Mouse (Mus musculus) brain, embryonic 14.5 days (tissue): ENCODE measurements at regions not wholly inside any gene's neighbourhood (a gene's known extent, or its start where the extent isn't known, plus 50 kb on each side); places are given as distances from the start of the nearest gene placed in this dataset.

Source experiments
- CTCF ChIP-seq: fragments of 200-500 bp; IDR thresholded peaks from 2 replicates; pipeline ENCODE4 v1.5.1; 2012; ENCODE audit warnings: inconsistent platforms, mild to moderate bottlenecking, moderate library complexity, borderline replicate concordance; ENCODE audit not compliant: insufficient read depth, insufficient read length; ENCODE audit errors: extremely low read depth
- POLR2A ChIP-seq: fragments of 200-500 bp; IDR thresholded peaks from 2 replicates; pipeline ENCODE4 v1.6.1; 2012; ENCODE audit warnings: mild to moderate bottlenecking, inconsistent platforms, borderline replicate concordance; ENCODE audit not compliant: poor library complexity, insufficient read depth, insufficient read length, severe bottlenecking; ENCODE audit errors: extremely low read depth

DNA sequence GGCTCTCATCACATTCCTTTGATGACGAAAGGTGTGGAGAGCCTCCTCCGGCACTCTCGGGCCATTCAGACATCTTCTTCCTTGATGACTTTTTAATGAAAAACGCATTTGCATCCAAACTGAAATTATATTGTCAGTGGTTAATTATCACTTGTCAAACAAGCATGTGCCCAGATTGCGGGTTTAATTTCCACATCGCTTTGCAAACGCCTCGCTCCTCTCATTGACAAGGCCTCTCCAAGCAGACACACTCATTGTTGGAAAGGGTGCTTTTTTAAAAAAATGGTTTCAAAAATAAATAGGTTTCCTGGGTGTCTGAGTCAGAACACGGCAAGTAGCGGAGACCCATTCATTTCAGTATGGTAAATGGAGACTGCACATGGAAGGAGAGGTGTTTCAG is 240.1 kb downstream of the Ptpru start:
- no peak for TF ChIP-seq POLR2A
- TF ChIP-seq CTCF: no peak
